Mouse (Mus musculus) midbrain, postnatal 0 days (tissue): Measurements from ENCODE around the gene Paqr5. TPM values are rescaled to one million over a fixed set of nuclear protein-coding genes. Genes with fewer than 3 reads are reported as not detected.

Experiments used
- ATAC-seq: fragments of 200-750 bp; cut with Nextera tagmentation; 2 replicates; pipeline ENCODE4 v1.8.0; 2017; ENCODE audit warnings: moderate number of reproducible peaks, mild to moderate bottlenecking, moderate TSS enrichment, moderate library complexity; ENCODE audit not compliant: low FRiP score
- DNase-seq: peaks from one replicate; pipeline ENCODE4 v3.0.0-alpha.2; 2015; ENCODE audit warnings: low spot score
- H3K27ac ChIP-seq: fragments of 300-500 bp; sonication (generic); 2 replicates; pipeline ENCODE4 v1.5.1; 2014; ENCODE audit warnings: low read depth, mild to moderate bottlenecking, low read length, mixed read lengths
- H3K27me3 ChIP-seq: fragments of 300-500 bp; sonication (generic); 2 replicates; pipeline ENCODE4 v1.6.1; 2014; ENCODE audit warnings: low read length, control low read depth, mixed read lengths; ENCODE audit not compliant: insufficient read depth
- H3K36me3 ChIP-seq: fragments of 300-500 bp; sonication (generic); 2 replicates; pipeline ENCODE4 v1.6.1; 2014; ENCODE audit warnings: low read length, control low read depth, mixed read lengths; ENCODE audit not compliant: insufficient read depth
- H3K4me1 ChIP-seq: fragments of 300-500 bp; sonication (generic); 2 replicates; pipeline ENCODE4 v1.6.1; 2014; ENCODE audit warnings: mild to moderate bottlenecking, control low read depth, antibody characterized with exemption, low read length, mixed read lengths; ENCODE audit not compliant: insufficient read depth
- H3K4me2 ChIP-seq: fragments of 300-500 bp; sonication (generic); 2 replicates; pipeline ENCODE4 v1.6.1; 2014; ENCODE audit warnings: low read depth, mild to moderate bottlenecking, low read length, mixed read lengths; ENCODE audit not compliant: poor library complexity, severe bottlenecking
- H3K4me3 ChIP-seq: fragments of 300-500 bp; sonication (generic); 2 replicates; pipeline ENCODE4 v1.5.1; 2014; ENCODE audit warnings: low read depth, mild to moderate bottlenecking, low read length, moderate library complexity
- H3K9ac ChIP-seq: fragments of 300-500 bp; sonication (generic); replicated peaks from 2 replicates; pipeline ENCODE4 v1.6.1; 2014; ENCODE audit warnings: mild to moderate bottlenecking, low read length, moderate library complexity, mixed read lengths; ENCODE audit not compliant: poor library complexity, severe bottlenecking
- H3K9me3 ChIP-seq: fragments of 300-500 bp; sonication (generic); 2 replicates; pipeline ENCODE4 v1.6.1; 2016; ENCODE audit warnings: low read length, control low read depth
- CTCF ChIP-seq: IDR thresholded peaks from 2 replicates; pipeline ENCODE4 v1.5.1; 2016; ENCODE audit warnings: antibody characterized with exemption, mild to moderate bottlenecking
- WGBS: fragments of 180-500 bp; shearing (Covaris S2); extraction: QIAGEN DNeasy Blood & Tissue Kit; methylation state at CpG from one replicate; pipeline ENCODE4 v1.1.7; 2014; 5-methylcytosine and 5-hydroxymethylcytosine counted together
- polyA plus RNA-seq: library from polyadenylated mRNA; unstranded; fragments of >200 nt; fragmentation: Nextera tagmentation; extraction: Ambion mirVana; gene quantifications from 2 replicates; pipeline ENCODE4 v1.2.1, GENCODE M21; 2015
- total RNA-seq: library from RNA; depleted of rRNA; stranded (reverse); fragments of >200 nt; gene quantifications from 2 replicates; pipeline ENCODE4 v1.2.3, GENCODE M21; 2014; rRNA removed

Paqr5 gene
- total and polyA plus RNA-seq, 2 experiments from 2014 or later, result 0.11 to 0.27 TPM

DNA sequence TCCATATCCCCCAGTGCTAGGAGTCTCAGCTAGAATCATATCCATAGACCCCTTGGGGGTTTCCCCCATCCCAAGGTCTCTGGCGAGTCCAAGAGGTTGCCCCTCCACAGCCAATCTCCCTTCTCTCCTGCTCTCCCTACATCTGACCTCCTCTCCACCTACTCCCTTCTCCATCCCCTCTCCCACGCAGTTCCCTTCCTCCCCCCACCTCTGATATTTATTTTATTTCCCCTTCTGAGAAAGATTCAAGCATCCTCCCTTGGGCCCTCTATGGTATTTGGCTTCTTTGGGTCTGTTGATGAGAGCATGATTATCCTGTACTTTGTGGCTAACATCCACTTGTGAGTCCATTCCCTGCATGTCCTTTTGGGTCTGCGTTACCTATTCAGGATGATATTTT is 118.3 kb downstream of the Paqr5 start:
- TF ChIP-seq CTCF, result no peak
- Histone ChIP-seq H3K4me1 (0 out of 2 replicates have a peak, but pooled peaks cover 1% of the 10 kb centered on the region), H3K9me3 (no peaks in the 10 kb centered on the region), H3K36me3 (peaks cover 16% of the 10 kb centered on the region; the same call in 1 of the 2 replicates), H3K4me2 (no peak overlapping the region), H3K9ac (no peak overlapping the region), H3K27me3 (no peaks in the 10 kb centered on the region), H3K27ac (no peak overlapping the region), H3K4me3 (no peak overlapping the region)
- DNase-seq (no peak), ATAC-seq (no peak)
- 80% methylated on average over 3 of the region's 3 CpGs for WGBS

DNA sequence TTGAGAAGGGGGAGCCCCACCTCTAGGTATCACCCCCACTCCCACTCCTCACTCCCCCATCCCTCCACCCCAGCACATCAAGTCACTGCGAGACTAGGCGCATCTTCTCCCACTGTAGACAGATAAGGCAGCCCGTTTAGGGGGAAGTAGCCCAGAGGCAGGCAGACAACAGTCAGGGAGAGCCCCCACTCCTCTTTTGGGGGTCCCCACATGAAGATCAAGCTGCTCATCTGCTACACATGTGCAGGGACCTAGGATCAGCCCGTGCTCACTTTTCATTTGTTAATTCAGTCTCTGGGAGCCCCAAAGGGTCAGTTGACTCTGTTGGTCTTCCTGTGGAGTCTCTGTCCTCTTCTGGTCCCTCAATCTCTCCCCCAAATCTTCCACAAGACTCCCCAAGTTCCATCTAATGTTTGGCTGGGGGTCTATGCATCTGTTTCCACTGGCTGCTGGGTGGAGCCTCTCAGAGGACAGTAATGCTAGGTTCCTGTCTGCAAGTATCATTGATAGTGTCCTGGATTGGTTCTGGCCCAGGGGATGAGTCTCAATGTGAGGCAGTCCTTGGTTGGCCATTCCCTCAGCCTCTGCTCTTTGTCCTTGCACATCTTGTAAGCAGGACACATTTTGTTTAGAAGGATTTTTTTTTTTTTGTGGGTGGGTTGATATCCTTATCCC is 118.9 kb downstream of the Paqr5 start:
- Histone ChIP-seq H3K27ac (no peak overlapping the region), H3K4me1 (no peaks in the 10 kb centered on the region), H3K4me3 (no peak overlapping the region), H3K9me3 (no peaks in the 10 kb centered on the region), H3K36me3 (peaks cover 15% of the 10 kb centered on the region; the same call in 1 of the 2 replicates), H3K27me3 (no peaks in the 10 kb centered on the region), H3K9ac (no peak overlapping the region), H3K4me2 (no peak overlapping the region)
- WGBS, result 87% methylated on average over 4 of the region's 4 CpGs
- TF ChIP-seq CTCF, result no peak
- DNase-seq, result no peak
- ATAC-seq, result no peak

DNA sequence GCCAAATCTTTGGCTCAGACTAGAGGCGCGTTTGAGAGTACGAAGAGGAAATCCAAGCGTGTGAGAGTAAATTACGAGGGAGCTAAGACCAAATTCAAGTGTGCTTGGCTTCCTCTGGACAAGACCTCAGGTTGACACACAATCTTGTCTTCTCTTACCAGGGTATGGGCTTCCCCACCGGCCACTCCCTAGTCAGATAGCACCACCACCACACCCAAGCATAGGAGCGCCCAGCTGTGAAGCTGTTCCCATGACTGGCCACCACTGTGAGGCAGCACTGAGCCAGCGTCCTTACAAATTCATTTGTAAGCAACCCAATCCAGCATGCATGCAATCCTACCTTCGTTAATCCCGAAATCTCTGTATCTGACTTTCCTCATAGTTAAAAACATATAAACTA is 119.7 kb downstream of the Paqr5 start:
- H3K9me3 ChIP-seq, result no peaks in the 10 kb centered on the region
- TF ChIP-seq CTCF, result peak; percentile 67
- H3K4me1 ChIP-seq, result peaks cover 6% of the 10 kb centered on the region; the same call in 1 of the 2 replicates
- H3K36me3 ChIP-seq, result peaks cover 7% of the 10 kb centered on the region; the same call in 1 of the 2 replicates
- ATAC-seq (no peak), DNase-seq (no peak)
- H3K9ac ChIP-seq, result no peak overlapping the region
- H3K4me2 ChIP-seq, result no peak overlapping the region
- no peaks in the 10 kb centered on the region for H3K27me3 ChIP-seq
- WGBS, result 68% methylated on average over 10 of the region's 10 CpGs
- no peak overlapping the region for H3K27ac ChIP-seq
- no peak overlapping the region for H3K4me3 ChIP-seq

DNA sequence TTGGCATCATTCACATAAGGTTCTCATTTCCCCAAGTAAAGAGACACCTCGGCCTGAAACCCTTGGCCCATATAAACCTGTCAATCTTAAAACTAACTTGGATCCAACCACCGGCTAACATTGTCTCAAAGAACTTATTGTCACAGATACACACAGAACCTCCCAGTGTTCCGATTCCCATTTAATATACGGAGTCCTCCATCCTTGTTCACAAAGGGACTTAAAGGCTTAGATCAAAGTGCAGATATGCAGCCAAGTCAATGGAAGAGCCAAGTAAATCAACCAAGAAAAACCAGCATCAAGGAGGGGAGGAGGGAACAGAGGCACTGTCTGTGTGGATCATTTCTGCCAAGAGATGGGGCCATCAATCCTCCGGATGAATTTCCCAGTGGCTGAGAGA is 121.1 kb downstream of the Paqr5 start:
- no peak for TF ChIP-seq CTCF
- H3K4me1 ChIP-seq, result peaks cover 6% of the 10 kb centered on the region; the same call in 1 of the 2 replicates
- no peak overlapping the region for H3K4me3 ChIP-seq
- no peak for DNase-seq
- H3K27me3 ChIP-seq, result no peaks in the 10 kb centered on the region
- no peak for ATAC-seq
- 70% methylated on average over 5 of the region's 5 CpGs for WGBS
- H3K27ac ChIP-seq, result no peak overlapping the region
- no peaks in the 10 kb centered on the region for H3K36me3 ChIP-seq
- no peak overlapping the region for H3K9ac ChIP-seq
- no peaks in the 10 kb centered on the region for H3K9me3 ChIP-seq
- no peak overlapping the region for H3K4me2 ChIP-seq

DNA sequence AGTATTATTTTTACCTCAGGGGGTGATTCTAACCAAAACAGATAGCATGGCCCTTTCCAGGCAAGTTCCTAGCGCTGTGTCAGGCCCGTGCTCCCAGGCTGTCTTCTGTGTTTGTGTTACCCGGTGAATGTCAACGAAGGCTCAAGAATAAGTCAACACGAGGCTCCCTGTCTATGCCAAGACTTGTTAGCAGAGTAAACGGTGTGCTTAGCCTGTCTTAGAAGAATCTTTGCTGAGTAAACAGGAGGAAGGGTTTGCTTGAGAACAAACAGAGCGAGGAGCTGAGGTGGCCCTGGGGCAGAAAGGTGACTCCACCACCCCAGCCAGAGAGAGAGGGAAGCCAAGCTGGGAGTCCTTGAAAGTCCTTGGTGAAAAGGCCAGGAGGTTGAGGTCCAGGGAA is 122.5 kb downstream of the Paqr5 start:
- H3K4me1 ChIP-seq, result peaks cover 6% of the 10 kb centered on the region; the same call in 1 of the 2 replicates
- H3K4me2 ChIP-seq, result no peak overlapping the region
- H3K4me3 ChIP-seq, result no peak overlapping the region
- no peak for TF ChIP-seq CTCF
- DNase-seq (no peak), ATAC-seq (no peak)
- no peaks in the 10 kb centered on the region for H3K27me3 ChIP-seq
- no peak overlapping the region for H3K27ac ChIP-seq
- 66% methylated on average over 7 of the region's 7 CpGs for WGBS
- H3K9me3 ChIP-seq, result no peaks in the 10 kb centered on the region
- no peaks in the 10 kb centered on the region for H3K36me3 ChIP-seq
- H3K9ac ChIP-seq, result no peak overlapping the region

Other genes starting within 250 kb of the Paqr5 start
- 3,080 and 3,220 TPM in 2 replicates for gene Rplp1, start 112.3 kb downstream of the Paqr5 start, total RNA-seq
- 983 and 1,053 TPM in 2 replicates for gene Rplp1, start 112.3 kb downstream of the Paqr5 start, polyA plus RNA-seq
- gene Kif23, start 80.1 kb downstream of the Paqr5 start, total RNA-seq, result 3.1 and 4.4 TPM in 2 replicates
- gene Kif23, start 80.1 kb downstream of the Paqr5 start, polyA plus RNA-seq, result 4.5 and 5.8 TPM in 2 replicates
- gene Glce, start 95.8 kb upstream of the Paqr5 start, total RNA-seq, result 36.0 and 41.7 TPM in 2 replicates
- gene Glce, start 95.8 kb upstream of the Paqr5 start, polyA plus RNA-seq, result 15.0 and 15.5 TPM in 2 replicates